Mouse (Mus musculus) cerebellum, adult (tissue): ENCODE measurements around the gene Sult2a5.

ENCODE experiments used
- ATAC-seq: cut with Nextera tagmentation; 2 replicates; pipeline ENCODE4 v1.9.2; 2017; ENCODE audit warnings: mild to moderate bottlenecking, moderate library complexity, mixed read lengths; ENCODE audit not compliant: insufficient number of reproducible peaks, low FRiP score, low TSS enrichment

Gene Sult2a5

DNA sequence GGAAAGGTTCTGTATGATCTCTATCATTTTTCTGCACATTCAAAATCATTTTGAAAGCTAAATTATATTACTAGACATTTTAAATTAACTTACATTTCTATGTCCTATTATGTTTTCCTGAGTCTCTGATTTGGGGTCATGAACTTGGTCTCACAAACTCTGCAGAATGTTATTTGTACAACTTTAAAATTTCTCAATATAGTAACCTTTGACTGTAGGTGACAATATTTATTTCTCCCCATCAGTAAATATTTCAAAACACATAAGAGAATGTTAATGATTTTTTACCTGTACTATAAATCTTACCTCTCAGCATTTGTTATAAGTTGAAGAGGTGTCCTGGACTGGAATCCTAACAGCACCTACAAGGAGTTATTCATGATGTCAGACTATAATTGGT is at the start of gene Sult2a5:
TSS of gene Sult2a5 (plus strand) at position 301 of the 400 bp plus-strand sequence.
- no peak for ATAC-seq
